Mouse (Mus musculus) layer of hippocampus, adult 8-10 months (tissue): ENCODE measurements around the gene Olfr183. TPM values are rescaled to one million over a fixed set of nuclear protein-coding genes. Genes with fewer than 3 reads are reported as not detected.
"Not testable (repeated sequence)": the region's sequence is repeated elsewhere in the genome, so short reads cannot be mapped to it uniquely, and the experiment has no call there.

Experiments
- DNase-seq, 2 experiments: peaks; one replicate each; pipeline ENCODE4 v3.0.0; 2022; ENCODE audit warnings: low spot score in 2 of 2
- total RNA-seq, 4 experiments: library from RNA; stranded (reverse); gene quantifications; 2 replicates each; pipeline ENCODE4 v1.2.4; 2022

The Olfr183 gene
- total RNA-seq = not detected

DNA sequence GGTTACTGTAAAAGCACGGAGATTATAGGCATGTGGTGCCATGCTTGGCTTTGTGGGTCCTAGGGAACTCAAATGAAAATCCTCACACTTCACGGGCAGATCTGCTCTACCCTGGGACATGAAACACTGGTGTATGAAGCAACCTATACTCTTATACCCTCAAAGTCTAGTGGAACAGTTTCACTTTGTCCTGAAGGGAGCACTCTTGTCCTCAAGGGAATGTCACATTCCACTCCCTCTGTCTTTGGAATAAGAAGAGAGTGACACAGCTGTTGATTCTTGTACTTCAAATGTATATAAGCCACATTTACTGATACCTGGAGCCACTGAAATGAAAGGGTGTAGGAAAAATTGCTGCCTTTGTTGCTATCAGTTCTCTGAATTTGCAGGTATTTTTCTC lies at the start of gene Olfr183:
Gene Olfr183 (plus strand): TSS at position 301 of the 400 bp plus-strand sequence.
- DNase-seq = no peak

- DNase-seq = no peak
Observed at GRCm38 (mm10) chr16:59007146-59007545, 12.0 kb downstream of the Olfr183 start.

DNA sequence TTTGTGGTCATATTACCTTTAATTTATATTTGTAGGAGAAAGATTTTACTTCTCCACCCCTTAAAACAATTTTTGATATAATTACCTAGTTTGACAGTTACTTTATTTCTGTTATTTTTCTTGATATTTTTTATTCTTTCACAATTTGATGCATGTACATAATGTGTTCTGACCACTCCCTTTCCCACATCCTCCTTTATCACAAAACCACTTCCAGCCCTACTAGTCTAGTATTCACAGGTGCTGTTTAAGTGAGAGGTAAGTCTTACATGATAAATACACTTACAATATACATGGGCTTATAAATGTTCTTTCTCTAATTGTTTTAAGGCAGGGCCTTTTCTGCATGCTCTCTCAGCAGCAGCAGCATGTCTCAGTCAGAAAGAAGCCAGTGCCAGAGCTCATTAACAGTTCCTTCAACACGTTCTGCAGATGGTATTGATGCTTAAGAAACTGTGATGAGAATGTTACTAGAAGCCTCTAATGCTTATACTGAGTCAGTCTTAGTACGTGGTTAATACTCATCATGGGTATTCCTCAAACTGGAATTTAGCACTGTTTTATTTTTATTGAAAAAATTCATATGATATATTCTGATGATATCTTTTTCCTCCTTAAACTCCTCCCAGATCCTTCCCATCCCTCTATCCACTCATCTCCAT lies 18.3 kb downstream of the Olfr183 start:
- no peak for DNase-seq

GRCm38 (mm10) chr16:59030191-59030590 lies 35.0 kb downstream of the Olfr183 start, which contains the start of gene Olfr186:
Gene Olfr186 (minus strand): TSS chr16:59030291.
- DNase-seq = no peak

DNA sequence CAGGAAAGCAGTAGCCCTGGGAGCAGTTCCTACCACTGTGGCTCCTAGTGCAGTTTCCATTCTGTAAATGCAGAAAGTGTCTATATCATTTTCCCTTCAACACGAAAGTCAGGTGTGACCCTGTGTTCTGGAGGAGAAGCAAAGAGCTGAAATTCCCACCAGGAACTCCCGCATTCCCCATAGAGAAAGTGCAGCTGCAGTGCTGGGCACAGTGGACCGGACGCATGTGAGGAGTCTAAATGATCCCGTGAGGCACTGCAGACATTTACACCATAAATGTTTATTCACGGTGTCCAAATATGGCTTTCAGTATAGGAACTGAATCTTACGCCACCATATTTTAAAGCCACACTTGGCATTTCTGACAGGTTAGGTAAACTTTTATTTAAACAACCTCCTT lies 44.6 kb downstream of the Olfr183 start, which contains the start of gene Olfr187:
Gene Olfr187 (minus strand): TSS at position 58 of the 400 bp plus-strand sequence.
- DNase-seq = no peak

DNA sequence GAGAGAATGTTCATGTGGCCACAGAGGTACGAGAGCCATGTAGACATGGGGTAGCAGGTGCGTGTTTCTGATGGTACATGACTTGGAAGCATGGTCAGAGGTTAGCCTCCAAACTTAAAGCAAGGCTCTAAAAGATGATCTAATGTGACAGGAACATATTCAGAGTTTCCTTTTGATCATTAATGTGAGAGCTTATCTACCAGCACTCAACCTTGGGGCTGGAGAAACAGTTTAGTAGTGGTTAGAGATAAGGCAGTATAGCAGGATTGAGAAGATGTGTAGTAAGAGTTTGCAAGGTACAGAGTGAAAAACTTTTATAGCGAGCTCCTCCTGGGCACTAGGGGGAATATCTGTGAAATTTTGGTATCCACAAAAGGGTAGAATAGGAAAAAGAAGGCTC lies 50.7 kb downstream of the Olfr183 start:
- DNase-seq = no peak

DNA sequence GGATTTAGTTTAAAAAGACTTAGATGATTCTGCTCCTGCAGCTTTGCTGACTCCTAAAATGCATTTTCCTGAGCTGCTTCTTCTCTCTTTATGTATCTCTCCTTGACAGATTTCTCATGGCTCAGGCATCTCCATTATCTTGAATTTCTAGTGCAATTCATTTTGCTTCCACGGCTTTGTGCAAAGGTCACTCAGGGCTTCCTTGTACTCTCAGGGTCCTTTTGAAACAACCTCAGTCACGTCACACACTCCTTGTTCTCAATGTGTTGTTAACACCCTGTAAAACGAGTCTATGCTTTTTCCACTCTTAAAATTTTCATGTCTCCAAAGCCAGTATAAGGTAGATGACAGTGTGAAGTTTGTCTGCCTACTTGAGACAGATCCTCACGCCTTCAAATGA lies 52.4 kb downstream of the Olfr183 start:
- DNase-seq = no peak

DNA sequence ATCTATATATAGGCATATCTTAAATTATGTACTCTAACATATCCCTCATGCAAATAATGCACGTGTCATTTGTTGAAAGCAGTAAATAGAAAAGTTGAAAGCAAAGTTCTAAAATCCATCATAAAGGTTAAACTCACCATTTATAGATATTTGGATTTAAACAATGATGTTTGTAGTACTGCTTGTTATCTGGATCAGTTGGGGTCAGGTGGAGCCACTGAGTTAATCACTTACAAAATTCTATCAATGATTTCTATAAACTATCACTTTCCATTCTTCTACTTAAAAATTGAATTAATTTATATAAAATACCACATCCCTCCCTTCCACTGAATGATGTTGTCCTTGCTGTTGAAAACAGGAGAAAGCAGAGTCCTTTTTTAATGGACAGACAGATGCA lies 53.7 kb downstream of the Olfr183 start:
- no peak for DNase-seq

GRCm38 (mm10) chr16:59049286-59049685 lies 54.1 kb downstream of the Olfr183 start:
- DNase-seq = not testable (repeated sequence)

Other genes starting within 250 kb of the Olfr183 start
- not detected for gene Olfr172, start 232.2 kb upstream of the Olfr183 start, total RNA-seq
- not detected for gene Olfr173, start 195.1 kb upstream of the Olfr183 start, total RNA-seq
- not detected for gene Olfr175-ps1, start 168.6 kb upstream of the Olfr183 start, total RNA-seq
- gene Olfr177, start 120.6 kb upstream of the Olfr183 start, total RNA-seq = not detected
- not detected for gene Olfr178, start 103.3 kb upstream of the Olfr183 start, total RNA-seq
- gene Olfr181, start 66.6 kb upstream of the Olfr183 start, total RNA-seq = not detected
- not detected for gene Olfr180, start 66.0 kb upstream of the Olfr183 start, total RNA-seq
- not detected for gene Olfr186, start 34.9 kb downstream of the Olfr183 start, total RNA-seq
- not detected for gene Olfr187, start 44.4 kb downstream of the Olfr183 start, total RNA-seq
- not detected for gene Olfr190, start 82.6 kb downstream of the Olfr183 start, total RNA-seq
- not detected for gene Olfr191, start 94.5 kb downstream of the Olfr183 start, total RNA-seq
- not detected for gene Olfr193, start 116.5 kb downstream of the Olfr183 start, total RNA-seq
- gene Olfr194, start 125.7 kb downstream of the Olfr183 start, total RNA-seq = not detected
- not detected for gene Olfr195, start 151.7 kb downstream of the Olfr183 start, total RNA-seq
- not detected for gene Olfr196, start 175.1 kb downstream of the Olfr183 start, total RNA-seq
- not detected for gene Olfr198, start 208.2 kb downstream of the Olfr183 start, total RNA-seq
- not detected for gene Olfr199, start 224.4 kb downstream of the Olfr183 start, total RNA-seq